Mouse (Mus musculus) lung, embryonic 16.5 days (tissue): ENCODE measurements around the gene Tap2. TPM values are rescaled to one million over a fixed set of nuclear protein-coding genes. Genes with fewer than 3 reads are reported as not detected.

Source experiments
- ATAC-seq: fragments of 200-750 bp; cut with Nextera tagmentation; 2 replicates; pipeline ENCODE4 v1.8.0; 2017; ENCODE audit warnings: low read depth, mild to moderate bottlenecking, moderate library complexity
- H3K27ac ChIP-seq: fragments of 300-500 bp; sonication (generic); 2 replicates; pipeline ENCODE4 v1.5.1; 2014; ENCODE audit warnings: mild to moderate bottlenecking, control low read depth, low read length
- H3K27me3 ChIP-seq: fragments of 300-500 bp; sonication (generic); 2 replicates; pipeline ENCODE4 v1.6.1; 2014; ENCODE audit warnings: low read depth, low read length, mixed read lengths; ENCODE audit not compliant: control insufficient read depth, insufficient read depth
- H3K36me3 ChIP-seq: fragments of 300-500 bp; sonication (generic); 2 replicates; pipeline ENCODE4 v1.6.1; 2014; ENCODE audit warnings: low read length; ENCODE audit not compliant: control insufficient read depth, insufficient read depth
- H3K4me1 ChIP-seq: fragments of 300-500 bp; sonication (generic); replicated peaks from 2 replicates; pipeline ENCODE4 v1.6.1; 2014; ENCODE audit warnings: low read length, mixed read lengths; ENCODE audit not compliant: control insufficient read depth, insufficient read depth
- H3K4me2 ChIP-seq: fragments of 300-500 bp; sonication (generic); 2 replicates; pipeline ENCODE4 v1.6.1; 2014; ENCODE audit warnings: low read depth, low read length, control low read depth
- H3K4me3 ChIP-seq: fragments of 300-500 bp; sonication (generic); 2 replicates; pipeline ENCODE4 v1.5.1; 2014; ENCODE audit warnings: mild to moderate bottlenecking, low read length, control low read depth
- H3K9ac ChIP-seq: fragments of 300-500 bp; sonication (generic); 2 replicates; pipeline ENCODE4 v1.6.1; 2014; ENCODE audit warnings: low read length, control low read depth
- H3K9me3 ChIP-seq: fragments of 300-500 bp; sonication (generic); 2 replicates; pipeline ENCODE4 v1.6.1; 2016; ENCODE audit warnings: low read length; ENCODE audit not compliant: control insufficient read depth
- WGBS: fragments of 180-500 bp; shearing (Covaris S2); extraction: QIAGEN DNeasy Blood & Tissue Kit; methylation state at CpG from one replicate; pipeline ENCODE4 v1.1.7; 2014; 5-methylcytosine and 5-hydroxymethylcytosine counted together
- polyA plus RNA-seq: library from polyadenylated mRNA; unstranded; fragments of >200 nt; fragmentation: Nextera tagmentation; extraction: Ambion mirVana; gene quantifications from 2 replicates; pipeline ENCODE4 v1.2.1, GENCODE M21; 2015

The Tap2 gene
- polyA plus RNA-seq, 1 experiment from 2014 or later: 12.2 TPM

DNA sequence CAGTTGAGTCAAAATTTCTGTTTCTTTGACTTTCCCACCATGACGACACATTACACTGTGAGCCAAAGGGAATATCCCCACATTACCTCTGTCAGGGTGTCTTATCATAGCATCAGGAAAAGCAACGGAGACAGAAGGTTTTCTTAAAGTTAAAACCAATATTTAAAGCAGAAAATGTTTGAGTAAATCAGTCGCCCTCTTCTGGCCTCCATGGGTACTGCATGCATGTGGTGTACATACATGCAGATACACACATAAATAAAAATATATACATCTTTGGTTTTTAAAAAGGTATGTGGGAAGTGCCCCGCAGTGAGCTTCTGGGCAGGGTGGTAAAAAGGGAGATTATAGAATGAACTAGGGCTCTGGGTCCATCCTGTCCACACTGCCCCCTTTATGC, 26.1 kb upstream of the Tap2 start:
- no peaks in the 10 kb centered on the region for H3K27me3 ChIP-seq
- 65% methylated on average over 4 of the region's 4 CpGs for WGBS
- ATAC-seq: no peak
- no peak overlapping the region for H3K4me2 ChIP-seq
- H3K4me1 ChIP-seq: no peaks in the 10 kb centered on the region
- H3K36me3 ChIP-seq: no peaks in the 10 kb centered on the region
- H3K9ac ChIP-seq: no peak overlapping the region
- H3K9me3 ChIP-seq: peaks cover 10% of the 10 kb centered on the region
- H3K27ac ChIP-seq: no peak overlapping the region
- no peak overlapping the region for H3K4me3 ChIP-seq

DNA sequence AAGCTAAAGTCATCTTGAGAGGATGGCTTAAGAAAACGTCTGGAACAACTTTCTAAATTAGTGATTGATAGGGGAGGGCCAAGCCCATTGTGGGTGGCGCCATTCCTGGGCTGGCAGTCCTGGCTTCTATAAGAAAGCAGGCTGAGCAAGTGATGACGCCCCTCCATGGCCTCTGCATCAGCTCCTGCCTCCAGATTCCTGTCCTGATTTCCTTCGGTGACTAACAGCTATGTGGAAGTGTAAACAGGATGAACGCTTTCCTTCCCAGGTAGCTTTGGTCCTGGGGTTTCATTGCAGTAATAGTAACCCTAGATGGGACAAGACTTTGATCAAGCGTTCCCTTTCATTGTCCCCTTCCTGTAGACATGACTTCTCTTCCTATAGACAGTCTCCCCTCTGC, 24.3 kb upstream of the Tap2 start:
- no peak for ATAC-seq
- Histone ChIP-seq H3K27ac (no peak overlapping the region), H3K4me1 (no peaks in the 10 kb centered on the region), H3K9ac (no peak overlapping the region), H3K27me3 (no peaks in the 10 kb centered on the region), H3K9me3 (peaks cover 5% of the 10 kb centered on the region), H3K4me2 (no peak overlapping the region), H3K4me3 (no peak overlapping the region), H3K36me3 (no peaks in the 10 kb centered on the region)
- WGBS: 43% methylated on average over 6 of the region's 6 CpGs

DNA sequence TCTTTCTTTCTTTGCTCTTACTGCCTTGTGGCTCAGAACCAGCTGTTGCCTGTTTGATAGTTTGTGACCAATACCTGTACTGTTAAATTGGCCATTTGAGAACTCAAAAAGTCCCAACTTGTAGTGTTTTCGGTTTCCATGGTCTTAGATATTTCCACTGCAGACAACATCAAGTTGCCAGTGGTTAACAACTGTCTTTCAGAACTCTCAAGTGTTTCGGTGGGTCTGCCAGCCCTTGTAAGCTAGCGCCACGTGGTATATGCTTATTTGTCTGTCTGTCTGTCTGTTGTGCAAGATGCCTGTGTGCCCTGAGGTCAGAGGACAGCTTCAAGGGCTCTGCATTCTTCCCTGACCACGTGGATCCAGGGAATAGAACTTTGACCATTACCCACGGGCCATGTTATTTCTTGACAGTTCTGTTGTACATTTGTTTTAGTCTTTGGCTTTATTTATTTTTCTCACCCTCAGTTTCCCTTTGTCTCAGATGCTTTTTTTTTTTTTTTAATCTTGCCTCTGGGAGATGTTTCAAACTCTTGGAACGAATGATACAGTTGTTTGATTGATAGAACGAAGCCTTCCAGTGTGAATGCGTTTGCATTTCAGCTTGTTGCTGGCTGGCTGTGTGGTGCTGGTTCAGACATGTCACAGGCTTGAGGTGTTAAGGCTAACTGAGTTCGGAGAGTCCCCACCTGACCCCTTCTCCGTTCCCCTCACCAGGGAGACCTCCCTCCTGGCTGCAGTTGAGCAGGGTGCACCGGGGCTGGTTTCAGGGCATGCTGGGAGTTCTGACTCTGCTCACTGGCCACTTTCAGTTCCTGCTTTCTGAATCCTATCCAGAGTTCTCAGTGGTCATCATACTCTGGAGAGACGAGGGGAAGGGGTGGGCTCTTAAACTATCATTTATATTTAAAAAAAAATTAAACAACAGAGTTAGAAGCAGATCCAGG, 23.1 kb upstream of the Tap2 start:
- no peaks in the 10 kb centered on the region for H3K27me3 ChIP-seq
- 58% methylated on average over 13 of the region's 13 CpGs for WGBS

DNA sequence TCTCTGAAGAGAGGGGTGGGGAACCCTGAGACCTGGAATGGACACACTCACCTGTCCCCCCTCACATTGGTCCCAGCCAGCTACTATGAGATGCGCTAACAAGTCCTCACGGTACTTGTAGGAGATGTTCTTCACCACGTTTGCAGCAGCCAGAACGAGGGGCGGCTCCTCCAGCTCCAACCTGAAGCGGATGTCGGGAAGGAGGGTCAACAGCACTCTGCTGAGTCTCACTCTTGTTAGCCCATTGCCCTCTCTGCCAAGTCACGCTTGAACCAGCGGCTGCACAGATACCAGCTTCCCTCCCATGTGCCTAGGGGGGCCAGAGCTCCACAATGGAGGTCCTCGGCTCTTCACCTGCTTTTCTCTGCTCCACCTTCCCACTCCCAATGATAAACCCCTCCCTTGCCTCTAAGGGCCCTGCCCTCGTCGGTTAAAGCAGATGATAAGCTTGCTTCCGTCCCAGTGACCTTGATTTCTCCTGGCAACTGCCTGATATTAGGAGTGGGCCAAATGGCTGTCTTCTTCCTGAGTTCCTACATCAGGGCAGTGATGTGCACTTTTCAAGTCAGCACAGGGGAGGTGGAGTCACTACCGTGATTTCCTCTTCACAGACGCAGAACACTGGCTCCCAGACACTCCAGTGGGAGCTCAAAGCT, 19.6 kb upstream of the Tap2 start:
- peaks cover 8% of the 10 kb centered on the region; the same call in 1 of the 2 replicates for H3K27me3 ChIP-seq

More for the DNA sequence above, 23.1 kb upstream of the Tap2 start:
- no peak overlapping the region for H3K4me2 ChIP-seq
- no peaks in the 10 kb centered on the region for H3K4me1 ChIP-seq
- H3K9ac ChIP-seq: no peak overlapping the region
- ATAC-seq: no peak
- H3K36me3 ChIP-seq: no peaks in the 10 kb centered on the region
- no peak overlapping the region for H3K4me3 ChIP-seq
- H3K27ac ChIP-seq: no peak overlapping the region
- H3K9me3 ChIP-seq: peaks cover 5% of the 10 kb centered on the region

DNA sequence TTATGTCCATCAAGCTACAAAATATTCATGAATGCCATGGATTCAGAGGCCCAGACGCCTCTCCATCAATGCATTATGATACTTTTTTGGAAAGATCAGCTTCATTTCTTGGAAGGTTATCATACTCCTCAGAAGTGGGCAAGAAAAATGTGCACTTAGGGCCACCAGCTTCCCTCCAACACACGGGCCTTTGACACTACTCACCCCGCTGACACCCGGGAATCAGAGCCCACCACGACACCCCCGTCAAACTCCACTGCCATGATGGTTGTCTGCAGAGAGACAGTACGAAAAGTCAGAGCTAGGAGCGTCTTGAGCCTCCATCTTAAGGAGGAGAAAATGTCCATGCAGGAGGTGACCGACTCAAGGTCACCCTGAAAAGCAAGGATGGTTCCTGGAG, 17.8 kb upstream of the Tap2 start:
- ATAC-seq: no peak
- Histone ChIP-seq H3K4me2 (no peak overlapping the region), H3K9me3 (no peaks in the 10 kb centered on the region), H3K27ac (no peak overlapping the region), H3K36me3 (no peaks in the 10 kb centered on the region), H3K4me3 (no peak overlapping the region), H3K4me1 (peaks cover 9% of the 10 kb centered on the region), H3K27me3 (peaks cover 13% of the 10 kb centered on the region; the same call in 1 of the 2 replicates), H3K9ac (no peak overlapping the region)
- 85% methylated on average over 9 of the region's 9 CpGs for WGBS

More for the DNA sequence above, 19.6 kb upstream of the Tap2 start:
- Histone ChIP-seq H3K9me3 (no peaks in the 10 kb centered on the region), H3K4me3 (no peak overlapping the region), H3K9ac (no peak overlapping the region), H3K27ac (no peak overlapping the region), H3K4me2 (no peak overlapping the region), H3K36me3 (no peaks in the 10 kb centered on the region), H3K4me1 (peaks cover 9% of the 10 kb centered on the region)
- no peak for ATAC-seq
- WGBS: 53% methylated on average over 15 of the region's 15 CpGs

DNA sequence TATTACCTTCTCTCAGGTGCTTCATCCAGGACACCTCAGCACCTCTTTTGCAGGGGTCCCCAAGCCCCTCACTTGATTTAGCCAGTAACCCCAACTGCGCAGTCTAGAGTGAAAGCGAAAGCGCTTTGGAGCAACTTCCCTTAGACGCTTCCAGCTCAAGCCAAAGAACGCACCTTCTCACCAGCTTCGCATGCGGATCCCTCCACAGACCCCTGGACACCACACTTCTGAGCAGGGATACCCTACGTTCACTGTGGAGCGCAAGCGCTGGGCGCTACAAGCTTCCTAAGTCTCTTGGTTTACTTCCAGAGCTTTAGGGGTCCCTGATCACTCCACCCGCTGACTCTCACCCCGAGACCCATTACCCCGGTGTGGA, 16.5 kb upstream of the Tap2 start:
- H3K27me3 ChIP-seq: peaks cover 14% of the 10 kb centered on the region; the same call in 1 of the 2 replicates
- peak overlapping the region; percentile 37; the same call in 1 of the 2 replicates for H3K27ac ChIP-seq
- ATAC-seq: peak; percentile 45
- peak overlapping the region; percentile 75 for H3K9ac ChIP-seq
- H3K9me3 ChIP-seq: no peaks in the 10 kb centered on the region
- WGBS: 4% methylated on average over 14 of the region's 14 CpGs
- peak overlapping the region; percentile 71 for H3K4me3 ChIP-seq
- peaks cover 9% of the 10 kb centered on the region for H3K4me1 ChIP-seq
- H3K36me3 ChIP-seq: no peaks in the 10 kb centered on the region
- peak overlapping the region; percentile 98 for H3K4me2 ChIP-seq

DNA sequence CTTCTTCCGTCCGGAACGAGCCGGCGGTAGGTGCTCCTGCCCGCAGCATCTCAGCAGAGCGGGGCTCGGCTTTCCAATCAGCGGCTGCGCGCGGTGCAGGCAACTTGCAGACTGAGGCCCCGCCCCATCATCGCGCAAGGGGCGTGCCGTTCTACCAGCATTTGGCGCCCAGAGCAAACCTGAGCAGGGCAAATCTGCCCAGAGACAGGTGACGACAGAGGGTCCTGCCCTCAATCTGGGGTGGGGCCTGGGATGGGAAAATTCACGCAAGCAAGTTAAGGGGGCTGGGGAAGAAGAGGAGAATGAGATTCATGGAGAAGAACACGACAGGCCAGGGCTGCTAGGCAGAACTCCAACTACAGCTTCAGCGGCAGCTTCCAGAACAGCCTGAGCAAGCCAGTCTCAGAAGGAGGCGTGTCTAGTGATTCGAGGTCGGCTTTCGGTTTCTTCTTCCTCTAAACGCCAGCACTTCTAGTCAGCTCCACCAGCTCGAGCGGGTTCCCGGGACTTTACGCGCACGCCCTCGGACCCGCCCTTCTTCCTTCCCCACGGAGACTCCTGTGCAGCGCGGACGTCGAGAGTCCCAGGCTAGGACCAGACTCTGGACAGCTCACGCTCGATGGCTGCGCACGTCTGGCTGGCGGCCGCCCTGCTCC, 15.9 kb upstream of the Tap2 start, which contains the start of the genes Tap1 and Psmb9:
Gene Tap1, plus strand, starts transcription at position 293 of the 656 bp plus-strand sequence.
Gene Psmb9, minus strand, starts transcription at position 504 of the 656 bp plus-strand sequence.
- H3K9me3 ChIP-seq: no peaks in the 10 kb centered on the region
- H3K4me3 ChIP-seq: peak within 1 kb of the TSS; percentile 71
- peak within 1 kb of the TSS; percentile 37; the same call in 1 of the 2 replicates for H3K27ac ChIP-seq
- H3K27me3 ChIP-seq: peaks cover 17% of the 10 kb centered on the region; the same call in 1 of the 2 replicates
- H3K4me2 ChIP-seq: peak within 1 kb of the TSS; percentile 98
- H3K9ac ChIP-seq: peak within 1 kb of the TSS; percentile 75
- ATAC-seq: peak; percentile 97
- under 1% methylated on average over 46 of the region's 46 CpGs for WGBS
- H3K4me1 ChIP-seq: peaks cover 9% of the 10 kb centered on the region
- no peaks in the 10 kb centered on the region for H3K36me3 ChIP-seq

DNA sequence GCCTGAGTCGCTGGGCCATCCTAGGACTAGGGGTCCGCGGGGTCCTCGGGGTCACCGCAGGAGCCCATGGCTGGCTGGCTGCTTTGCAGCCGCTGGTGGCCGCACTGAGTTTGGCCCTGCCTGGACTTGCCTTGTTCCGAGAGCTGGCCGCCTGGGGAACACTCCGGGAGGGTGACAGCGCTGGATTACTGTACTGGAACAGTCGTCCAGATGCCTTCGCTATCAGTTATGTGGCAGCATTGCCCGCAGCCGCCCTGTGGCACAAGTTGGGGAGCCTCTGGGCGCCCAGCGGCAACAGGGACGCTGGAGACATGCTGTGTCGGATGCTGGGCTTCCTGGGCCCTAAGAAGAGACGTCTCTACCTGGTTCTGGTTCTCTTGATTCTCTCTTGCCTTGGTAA, 15.3 kb upstream of the Tap2 start:
- Histone ChIP-seq H3K4me2 (peak overlapping the region; percentile 98), H3K4me3 (peak overlapping the region; percentile 71), H3K36me3 (no peaks in the 10 kb centered on the region), H3K9me3 (no peaks in the 10 kb centered on the region), H3K4me1 (peaks cover 9% of the 10 kb centered on the region), H3K27ac (peak overlapping the region; percentile 26; the same call in 1 of the 2 replicates), H3K9ac (peak overlapping the region; percentile 75), H3K27me3 (peaks cover 19% of the 10 kb centered on the region; the same call in 1 of the 2 replicates)
- peak; percentile 11; the same call in 1 of the 2 replicates for ATAC-seq
- WGBS: 3% methylated on average over 20 of the region's 20 CpGs
